In the genomic region with DNA sequence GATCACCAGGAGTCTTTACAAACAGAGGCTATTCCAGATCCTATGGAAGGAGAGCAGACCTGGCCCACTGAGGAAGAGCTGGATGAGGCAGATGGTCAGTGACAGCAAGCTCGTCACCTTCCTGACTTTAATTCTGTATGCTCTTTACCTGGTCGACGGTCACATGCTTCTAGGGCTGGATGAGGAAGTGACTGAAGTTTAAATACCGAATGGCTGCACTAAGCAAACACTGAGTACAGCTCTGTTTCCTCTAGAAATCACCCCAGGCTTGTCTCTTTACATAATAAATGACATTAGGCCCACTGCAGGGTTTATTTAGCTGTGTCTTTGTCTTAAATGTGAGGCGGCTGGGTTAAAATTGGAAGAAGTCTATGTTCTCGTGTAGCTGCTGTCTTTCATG, we compare ENCODE assay signal across 30 mouse cellular contexts. TPM values are rescaled to one million over a fixed set of nuclear protein-coding genes. Genes with fewer than 3 reads are reported as not detected.
DNase-seq lines count a peak whose midpoint lies in the region; ATAC-seq lines count a peak whose summit lies in the region.
"Had no signal": no experiment of that assay in that cellular context is flagged by ENCODE, and none has a peak within 500 bp of the region (broad histone marks: within the 10 kb centered on the region; RNA-seq: fewer than 3 reads in every experiment).

No protein-coding gene starts in this region.

- no peak for ATAC-seq in kidney, embryonic 15.5 days (replicated peaks; ENCODE audit: low FRiP score)
- no peak for ATAC-seq in midbrain, embryonic 11.5 days (ENCODE audit: low FRiP score)
- ATAC-seq in stomach, embryonic 15.5 days (ENCODE audit: insufficient read depth, low FRiP score, low read depth), result no peak
- ATAC-seq: forebrain, postnatal 0 days had no signal

- no peak overlapping the region for H3K4me2 ChIP-seq in kidney, embryonic 15.5 days
- no peak overlapping the region for H3K4me2 ChIP-seq in midbrain, embryonic 11.5 days
- no peak overlapping the region for H3K4me2 ChIP-seq in stomach, embryonic 15.5 days
- H3K4me2 ChIP-seq: embryonic facial prominence, embryonic 15.5 days; forebrain, embryonic 12.5 days; heart, embryonic 12.5 days; hindbrain, embryonic 13.5 days; limb, embryonic 12.5 days; liver, embryonic 15.5 days had no signal

- H3K36me3 ChIP-seq in kidney, embryonic 15.5 days, result peaks cover 74% of the 10 kb centered on the region
- peaks cover 31% of the 10 kb centered on the region for H3K36me3 ChIP-seq in midbrain, embryonic 11.5 days (ENCODE audit: control insufficient read depth, insufficient read depth, low read length)
- peaks cover 74% of the 10 kb centered on the region for H3K36me3 ChIP-seq in midbrain, embryonic 10.5 days
- peaks cover 44% of the 10 kb centered on the region for H3K36me3 ChIP-seq in stomach, embryonic 15.5 days

- H3K9me3 ChIP-seq in kidney, embryonic 15.5 days (replicated peaks), result no peaks in the 10 kb centered on the region
- H3K9me3 ChIP-seq in midbrain, embryonic 11.5 days (ENCODE audit: control insufficient read depth, low read length), result no peaks in the 10 kb centered on the region
- H3K9me3 ChIP-seq in midbrain, embryonic 10.5 days (replicated peaks), result no peaks in the 10 kb centered on the region
- no peaks in the 10 kb centered on the region for H3K9me3 ChIP-seq in stomach, embryonic 15.5 days
- H3K9me3 ChIP-seq: embryonic facial prominence, embryonic 10.5 days; embryonic facial prominence, embryonic 15.5 days; forebrain, embryonic 12.5 days; heart, embryonic 12.5 days; hindbrain, embryonic 13.5 days; limb, embryonic 12.5 days; liver, embryonic 15.5 days; megakaryocyte, embryonic 14.5 days had no signal

- H3K27me3 ChIP-seq in kidney, embryonic 15.5 days, result no peaks in the 10 kb centered on the region
- H3K27me3 ChIP-seq in midbrain, embryonic 11.5 days (ENCODE audit: control insufficient read depth, insufficient read depth, low read length), result no peaks in the 10 kb centered on the region
- no peaks in the 10 kb centered on the region for H3K27me3 ChIP-seq in midbrain, embryonic 10.5 days (ENCODE audit: low read depth, poor library complexity, severe bottlenecking)
- H3K27me3 ChIP-seq in stomach, embryonic 15.5 days (replicated peaks), result no peaks in the 10 kb centered on the region
- H3K27me3 ChIP-seq: embryonic facial prominence, embryonic 15.5 days; forebrain, embryonic 12.5 days; heart, embryonic 12.5 days; hindbrain, embryonic 13.5 days; limb, embryonic 12.5 days; liver, embryonic 15.5 days; megakaryocyte, embryonic 14.5 days had no signal

- no peak overlapping the region for H3K27ac ChIP-seq in kidney, embryonic 15.5 days
- H3K27ac ChIP-seq in midbrain, embryonic 11.5 days (ENCODE audit: low read depth, low read length), result no peak overlapping the region
- no peak overlapping the region for H3K27ac ChIP-seq in midbrain, embryonic 10.5 days (replicated peaks)
- peak overlapping the region; percentile 42; the same call in 1 of the 2 replicates for H3K27ac ChIP-seq in stomach, embryonic 15.5 days
- H3K27ac ChIP-seq: embryonic facial prominence, embryonic 10.5 days; embryonic facial prominence, embryonic 15.5 days; forebrain, embryonic 12.5 days; heart, adult 2 months; hindbrain, embryonic 13.5 days; limb, embryonic 12.5 days; liver, embryonic 15.5 days had no signal

- peaks cover 12% of the 10 kb centered on the region for H3K4me1 ChIP-seq in kidney, embryonic 15.5 days
- H3K4me1 ChIP-seq in midbrain, embryonic 11.5 days (ENCODE audit: control insufficient read depth, insufficient read depth, low read length), result peaks cover 6% of the 10 kb centered on the region; the same call in 1 of the 2 replicates
- peaks cover 22% of the 10 kb centered on the region for H3K4me1 ChIP-seq in midbrain, embryonic 10.5 days
- H3K4me1 ChIP-seq in stomach, embryonic 15.5 days, result peaks cover 11% of the 10 kb centered on the region; the same call in 1 of the 2 replicates

- no peak for DNase-seq in kidney, postnatal 25 days
- peak; percentile 19 for DNase-seq in midbrain, embryonic 11.5 days (ENCODE audit: low spot score, missing footprints)
- DNase-seq in midbrain, embryonic 10.5 days (ENCODE audit: low spot score), result no peak
- no peak for DNase-seq in adrenal gland, postnatal 4 days (ENCODE audit: low spot score in 2 of 2)
- no peak for DNase-seq in right cerebral cortex, postnatal 4 days
- no peak for DNase-seq in layer of hippocampus, postnatal 14 days (ENCODE audit: low spot score in 2 of 2)
- DNase-seq: adrenal gland, postnatal 25 days; cerebellum, adult 2 months; cerebellum, postnatal 14 days; forebrain, postnatal 0 days; heart, adult 2 months; heart, postnatal 4 days; kidney, adult 8-10 months; kidney, postnatal 10 days; layer of hippocampus, adult 9-11 months; lung, postnatal 4 days; midbrain, embryonic 14.5 days; right cerebral cortex, postnatal 14 days; spleen, adult 18-20 months; thymus, postnatal 14 days had no signal

- H3K9ac ChIP-seq in kidney, embryonic 15.5 days, result 0 out of 2 replicates have a peak overlapping the region, but pooled peaks have one; percentile 7
- no peak overlapping the region for H3K9ac ChIP-seq in midbrain, embryonic 11.5 days (ENCODE audit: low read length)
- no peak overlapping the region for H3K9ac ChIP-seq in stomach, embryonic 15.5 days
- H3K9ac ChIP-seq: embryonic facial prominence, embryonic 15.5 days; forebrain, embryonic 12.5 days; forebrain, postnatal 0 days; heart, embryonic 12.5 days; hindbrain, embryonic 13.5 days; limb, embryonic 12.5 days; liver, embryonic 15.5 days had no signal

- no peak overlapping the region for H3K4me3 ChIP-seq in kidney, embryonic 15.5 days (replicated peaks)
- H3K4me3 ChIP-seq in midbrain, embryonic 11.5 days (ENCODE audit: low read depth, low read length), result no peak overlapping the region
- no peak overlapping the region for H3K4me3 ChIP-seq in midbrain, embryonic 10.5 days
- no peak overlapping the region for H3K4me3 ChIP-seq in stomach, embryonic 15.5 days (replicated peaks)
- H3K4me3 ChIP-seq: embryonic facial prominence, embryonic 10.5 days; embryonic facial prominence, embryonic 15.5 days; forebrain, embryonic 12.5 days; heart, adult 2 months; heart, embryonic 12.5 days; hindbrain, embryonic 13.5 days; limb, embryonic 12.5 days; liver, embryonic 15.5 days; megakaryocyte, embryonic 14.5 days had no signal

- 88% methylated on average over 6 of the region's 6 CpGs for WGBS in kidney, embryonic 15.5 days
- WGBS in midbrain, embryonic 11.5 days, result 93% methylated on average over 6 of the region's 6 CpGs
- WGBS in midbrain, embryonic 10.5 days, result 95% methylated on average over 6 of the region's 6 CpGs
- 72% methylated on average over 6 of the region's 6 CpGs for WGBS in stomach, embryonic 15.5 days

RNA-seq across cellular contexts. Expression of gene Tsr1, which starts 3.7 kb away (rescaled TPM):
- 50.6 and 51.4 TPM in 2 replicates for polyA plus RNA-seq in kidney, embryonic 15.5 days (2015; fragmentation: Nextera tagmentation; extraction: Ambion mirVana)
- 48.9 and 51.3 TPM in 2 replicates for polyA plus RNA-seq in midbrain, embryonic 11.5 days (2014; fragmentation: Nextera tagmentation; extraction: Ambion mirVana)
- polyA plus RNA-seq in midbrain, embryonic 10.5 days (2016; fragmentation: Nextera tagmentation; extraction: Ambion mirVana), result 46.3 and 49.7 TPM in 2 replicates
- polyA plus RNA-seq in stomach, embryonic 15.5 days (2015; fragmentation: Nextera tagmentation; extraction: Ambion mirVana), result 43.3 and 48.3 TPM in 2 replicates
- total RNA-seq in adrenal gland, postnatal 4 days (2021), result 10 to 100 TPM; 39.7 to 42.3 TPM
- total RNA-seq in layer of hippocampus, postnatal 14 days (2021), result 10 to 100 TPM; 35.8 to 37.0 TPM

RNA-seq across cellular contexts. Expression of gene Sgsm2, which starts 4.7 kb away (rescaled TPM):
- 6.1 and 7.3 TPM in 2 replicates for polyA plus RNA-seq in kidney, embryonic 15.5 days (2015; fragmentation: Nextera tagmentation; extraction: Ambion mirVana)
- polyA plus RNA-seq in midbrain, embryonic 11.5 days (2014; fragmentation: Nextera tagmentation; extraction: Ambion mirVana), result 5.8 and 6.8 TPM in 2 replicates
- polyA plus RNA-seq in midbrain, embryonic 10.5 days (2016; fragmentation: Nextera tagmentation; extraction: Ambion mirVana), result 7.6 and 9.5 TPM in 2 replicates
- 6.2 and 6.9 TPM in 2 replicates for polyA plus RNA-seq in stomach, embryonic 15.5 days (2015; fragmentation: Nextera tagmentation; extraction: Ambion mirVana)
- total RNA-seq in adrenal gland, postnatal 4 days (2021), result 10 to 100 TPM; 26.3 to 31.9 TPM
- total RNA-seq in layer of hippocampus, postnatal 14 days (2021), result 10 to 100 TPM; 69.6 to 73.0 TPM

RNA-seq across cellular contexts. Expression of gene Smg6, which starts 24.1 kb away (rescaled TPM):
- 17.5 and 18.2 TPM in 2 replicates for polyA plus RNA-seq in kidney, embryonic 15.5 days (2015; fragmentation: Nextera tagmentation; extraction: Ambion mirVana)
- 16.0 and 17.9 TPM in 2 replicates for polyA plus RNA-seq in midbrain, embryonic 11.5 days (2014; fragmentation: Nextera tagmentation; extraction: Ambion mirVana)
- 17.8 and 20.7 TPM in 2 replicates for polyA plus RNA-seq in midbrain, embryonic 10.5 days (2016; fragmentation: Nextera tagmentation; extraction: Ambion mirVana)
- polyA plus RNA-seq in stomach, embryonic 15.5 days (2015; fragmentation: Nextera tagmentation; extraction: Ambion mirVana), result 14.4 and 16.3 TPM in 2 replicates
- 10 to 100 TPM; 32.7 to 37.8 TPM for total RNA-seq in adrenal gland, postnatal 4 days (2021)
- 10 to 100 TPM; 23.8 to 24.9 TPM for total RNA-seq in layer of hippocampus, postnatal 14 days (2021)

RNA-seq across cellular contexts. Expression of gene Srr, which starts 24.2 kb away (rescaled TPM):
- polyA plus RNA-seq in kidney, embryonic 15.5 days (2015; fragmentation: Nextera tagmentation; extraction: Ambion mirVana), result 23.5 and 24.4 TPM in 2 replicates
- polyA plus RNA-seq in midbrain, embryonic 11.5 days (2014; fragmentation: Nextera tagmentation; extraction: Ambion mirVana), result 25.9 and 29.7 TPM in 2 replicates
- 14.4 and 19.5 TPM in 2 replicates for polyA plus RNA-seq in midbrain, embryonic 10.5 days (2016; fragmentation: Nextera tagmentation; extraction: Ambion mirVana)
- 16.8 and 17.3 TPM in 2 replicates for polyA plus RNA-seq in stomach, embryonic 15.5 days (2015; fragmentation: Nextera tagmentation; extraction: Ambion mirVana)
- total RNA-seq in adrenal gland, postnatal 4 days (2021), result 10 to 100 TPM; 36.0 to 40.5 TPM
- total RNA-seq in layer of hippocampus, postnatal 14 days (2021), result 10 to 100 TPM; 94.4 to 98.0 TPM
